Mouse (Mus musculus): Measurements from ENCODE around the gene Cnfn.

The Cnfn gene

GRCm38 (mm10) chr7:25390054-25390770 lies 20.7 kb upstream of the Cnfn start:
- no peak for DNase-seq (ENCODE audit: low read depth in 2 of 2, low spot score in 2 of 2)

- no peak for DNase-seq (ENCODE audit: low read depth in 2 of 2, low spot score in 2 of 2)
Observed at GRCm38 (mm10) chr7:25388916-25389315, 19.4 kb upstream of the Cnfn start.

GRCm38 (mm10) chr7:25387811-25388440 lies 18.4 kb upstream of the Cnfn start:
- DNase-seq (ENCODE audit: low read depth in 2 of 2, low spot score in 2 of 2) = no peak

GRCm38 (mm10) chr7:25385850-25386555 lies 16.5 kb upstream of the Cnfn start:
- no peak for DNase-seq (ENCODE audit: low read depth in 2 of 2, low spot score in 2 of 2)

GRCm38 (mm10) chr7:25385259-25385658 lies 15.7 kb upstream of the Cnfn start:
- DNase-seq (ENCODE audit: low read depth in 2 of 2, low spot score in 2 of 2) = no peak

- no peak for DNase-seq (ENCODE audit: low read depth in 2 of 2, low spot score in 2 of 2)
Observed at GRCm38 (mm10) chr7:25384818-25385217, 15.3 kb upstream of the Cnfn start.

- DNase-seq (ENCODE audit: low read depth in 2 of 2, low spot score in 2 of 2) = no peak
Observed at GRCm38 (mm10) chr7:25384318-25384717, 14.8 kb upstream of the Cnfn start.

GRCm38 (mm10) chr7:25383891-25384290 lies 14.4 kb upstream of the Cnfn start:
- DNase-seq (ENCODE audit: low read depth in 2 of 2, low spot score in 2 of 2) = no peak

- DNase-seq (ENCODE audit: low read depth in 2 of 2, low spot score in 2 of 2) = no peak
Observed at GRCm38 (mm10) chr7:25383385-25383784, 13.9 kb upstream of the Cnfn start.

GRCm38 (mm10) chr7:25382541-25382940 lies 13.0 kb upstream of the Cnfn start:
- DNase-seq (ENCODE audit: low read depth in 2 of 2, low spot score in 2 of 2) = no peak

- DNase-seq (ENCODE audit: low read depth in 2 of 2, low spot score in 2 of 2) = no peak
Observed at GRCm38 (mm10) chr7:25381284-25381680, 11.8 kb upstream of the Cnfn start.

- DNase-seq (ENCODE audit: low read depth in 2 of 2, low spot score in 2 of 2) = no peak
Observed at GRCm38 (mm10) chr7:25380392-25381283, 11.1 kb upstream of the Cnfn start.

- DNase-seq (ENCODE audit: low read depth in 2 of 2, low spot score in 2 of 2) = peak; percentile 79 to 80
Observed at GRCm38 (mm10) chr7:25379551-25380351, 10.2 kb upstream of the Cnfn start.

GRCm38 (mm10) chr7:25378181-25379100 lies 8.9 kb upstream of the Cnfn start:
- no peak for DNase-seq (ENCODE audit: low read depth in 2 of 2, low spot score in 2 of 2)

GRCm38 (mm10) chr7:25377100-25377700 lies 7.7 kb upstream of the Cnfn start:
- DNase-seq (ENCODE audit: low read depth in 2 of 2, low spot score in 2 of 2) = no peak

- DNase-seq (ENCODE audit: low read depth in 2 of 2, low spot score in 2 of 2) = no peak
Observed at GRCm38 (mm10) chr7:25376556-25376955, 7.0 kb upstream of the Cnfn start.

- no peak for DNase-seq (ENCODE audit: low read depth in 2 of 2, low spot score in 2 of 2)
Observed at GRCm38 (mm10) chr7:25372441-25372840, 2.9 kb upstream of the Cnfn start.

- DNase-seq (ENCODE audit: low read depth in 2 of 2, low spot score in 2 of 2) = no peak
Observed at GRCm38 (mm10) chr7:25368333-25368732, 1.2 kb downstream of the Cnfn start.
